Mouse (Mus musculus) neural tube, embryonic 13.5 days (tissue): Measurements from ENCODE around the gene Ank2. TPM values are rescaled to one million over a fixed set of nuclear protein-coding genes. Genes with fewer than 3 reads are reported as not detected.
"Not testable (repeated sequence)": the region's sequence is repeated elsewhere in the genome, so short reads cannot be mapped to it uniquely, and the experiment has no call there.

Experiments used
- ATAC-seq: fragments of 200-750 bp; cut with Nextera tagmentation; 2 replicates; pipeline ENCODE4 v1.8.0; 2017; ENCODE audit warnings: low read depth, mild to moderate bottlenecking, moderate TSS enrichment, moderate library complexity
- H3K27ac ChIP-seq: fragments of 300-500 bp; sonication (generic); replicated peaks from 2 replicates; pipeline ENCODE4 v1.5.1; 2015; ENCODE audit warnings: moderate library complexity, mild to moderate bottlenecking, inconsistent platforms
- H3K27me3 ChIP-seq: fragments of 300-500 bp; sonication (generic); 2 replicates; pipeline ENCODE4 v1.6.1; 2015; ENCODE audit warnings: mild to moderate bottlenecking, inconsistent platforms
- H3K36me3 ChIP-seq: fragments of 300-500 bp; sonication (generic); 2 replicates; pipeline ENCODE4 v1.6.1; 2015; ENCODE audit warnings: mild to moderate bottlenecking, inconsistent platforms
- H3K4me1 ChIP-seq: fragments of 300-500 bp; sonication (generic); replicated peaks from 2 replicates; pipeline ENCODE4 v1.6.1; 2015; ENCODE audit warnings: inconsistent platforms
- H3K4me2 ChIP-seq: fragments of 300-500 bp; sonication (generic); 2 replicates; pipeline ENCODE4 v1.6.1; 2015; ENCODE audit warnings: inconsistent platforms, mild to moderate bottlenecking, moderate library complexity
- H3K4me3 ChIP-seq: fragments of 300-500 bp; sonication (generic); 2 replicates; pipeline ENCODE4 v1.5.1; 2015; ENCODE audit warnings: mild to moderate bottlenecking, inconsistent platforms
- H3K9ac ChIP-seq: fragments of 300-500 bp; sonication (generic); 2 replicates; pipeline ENCODE4 v1.6.1; 2015; ENCODE audit warnings: moderate library complexity, mild to moderate bottlenecking, inconsistent platforms
- H3K9me3 ChIP-seq: fragments of 300-500 bp; sonication (generic); 2 replicates; pipeline ENCODE4 v1.6.1; 2016; ENCODE audit warnings: inconsistent platforms
- WGBS: fragments of 180-500 bp; shearing (Covaris S2); methylation state at CpG from one replicate; pipeline ENCODE4 v1.1.7; 2015; 5-methylcytosine and 5-hydroxymethylcytosine counted together
- polyA plus RNA-seq: library from polyadenylated mRNA; unstranded; fragments of >200 nt; fragmentation: Nextera tagmentation; extraction: Ambion mirVana; gene quantifications from 2 replicates; pipeline ENCODE4 v1.2.1, GENCODE M21; 2015

The Ank2 gene
- polyA plus RNA-seq, 1 experiment from 2014 or later = 119 TPM

- 91% methylated on average over 8 of the region's 8 CpGs for WGBS
- no peak overlapping the region for H3K4me3 ChIP-seq
- H3K9me3 ChIP-seq = no peaks in the 10 kb centered on the region
- 0 out of 2 replicates have a peak, but pooled peaks cover 3% of the 10 kb centered on the region for H3K4me1 ChIP-seq
- H3K9ac ChIP-seq = no peak overlapping the region
- ATAC-seq = no peak
- no peaks in the 10 kb centered on the region for H3K27me3 ChIP-seq
- H3K4me2 ChIP-seq = no peak overlapping the region
- H3K27ac ChIP-seq = no peak overlapping the region
- no peaks in the 10 kb centered on the region for H3K36me3 ChIP-seq
Observed at GRCm38 (mm10) chr3:127326355-127326754, 172.8 kb downstream of the Ank2 start.

DNA sequence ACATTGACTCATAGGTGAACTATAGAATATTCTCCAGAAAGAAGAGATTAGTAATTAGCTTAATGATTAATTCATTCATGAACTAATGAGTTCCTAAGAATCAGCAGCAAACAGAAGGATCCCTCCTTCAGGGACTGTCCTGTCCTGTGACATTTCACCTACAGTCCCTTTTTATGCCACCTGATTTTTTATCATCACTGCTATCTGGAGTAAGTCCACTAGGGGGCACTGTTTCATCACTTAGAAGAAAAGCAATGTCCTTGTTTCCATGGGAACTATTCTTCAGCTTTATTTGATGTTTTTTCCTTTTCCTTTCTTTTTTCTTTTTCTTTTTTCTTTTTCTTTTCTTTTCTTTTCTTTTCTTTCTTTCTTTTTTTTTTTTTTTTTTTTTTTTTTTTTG is 176.3 kb downstream of the Ank2 start:
- Histone ChIP-seq H3K9me3 (no peaks in the 10 kb centered on the region), H3K36me3 (no peaks in the 10 kb centered on the region), H3K9ac (no peak overlapping the region), H3K4me3 (no peak overlapping the region), H3K4me1 (no peaks in the 10 kb centered on the region), H3K27ac (no peak overlapping the region), H3K4me2 (no peak overlapping the region), H3K27me3 (no peaks in the 10 kb centered on the region)
- ATAC-seq = no peak

DNA sequence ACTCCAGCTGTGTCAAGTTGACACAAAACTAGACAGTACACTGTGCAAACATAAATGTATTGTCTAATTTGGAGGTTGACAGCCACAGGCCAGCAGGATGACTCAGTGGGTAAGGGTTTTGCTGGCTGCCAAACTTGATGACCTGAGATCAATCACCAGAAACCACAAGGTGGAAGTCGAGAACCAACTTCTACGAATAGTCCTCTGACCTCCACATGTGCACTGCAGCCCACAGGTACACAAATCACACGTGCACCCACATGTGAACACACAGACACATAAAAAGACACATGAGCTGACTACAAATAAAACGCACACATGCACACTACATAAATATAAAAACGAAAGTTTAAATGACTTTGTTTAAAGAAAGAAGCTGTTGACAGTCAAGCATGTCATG is 177.5 kb downstream of the Ank2 start:
- no peaks in the 10 kb centered on the region for H3K27me3 ChIP-seq
- no peak overlapping the region for H3K4me2 ChIP-seq
- H3K4me1 ChIP-seq = peaks cover 5% of the 10 kb centered on the region; the same call in 1 of the 2 replicates
- WGBS = 83% methylated on average over 5 of the region's 5 CpGs
- H3K36me3 ChIP-seq = no peaks in the 10 kb centered on the region
- ATAC-seq = no peak
- no peak overlapping the region for H3K4me3 ChIP-seq
- no peaks in the 10 kb centered on the region for H3K9me3 ChIP-seq
- no peak overlapping the region for H3K27ac ChIP-seq
- no peak overlapping the region for H3K9ac ChIP-seq

DNA sequence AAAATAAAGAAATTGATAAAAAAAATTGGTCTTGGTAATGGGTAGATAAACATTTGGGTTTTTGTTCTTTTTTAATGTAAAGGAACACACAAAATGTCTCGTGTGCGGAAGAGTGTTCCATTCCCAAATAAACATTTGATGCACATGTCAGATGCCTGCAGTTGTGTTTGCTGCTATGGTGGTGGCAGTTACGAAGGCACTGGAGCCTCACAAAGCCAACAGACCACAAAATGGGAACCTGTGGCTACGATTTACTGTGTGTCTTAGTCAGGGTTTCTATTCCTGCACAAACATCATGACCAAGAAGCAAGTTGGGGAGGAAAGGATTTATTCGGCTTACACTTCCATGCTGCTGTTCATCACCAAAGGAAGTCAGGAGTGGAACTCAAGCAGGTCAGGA is 178.1 kb downstream of the Ank2 start:
- H3K36me3 ChIP-seq, H3K4me2 ChIP-seq: not testable (repeated sequence)

DNA sequence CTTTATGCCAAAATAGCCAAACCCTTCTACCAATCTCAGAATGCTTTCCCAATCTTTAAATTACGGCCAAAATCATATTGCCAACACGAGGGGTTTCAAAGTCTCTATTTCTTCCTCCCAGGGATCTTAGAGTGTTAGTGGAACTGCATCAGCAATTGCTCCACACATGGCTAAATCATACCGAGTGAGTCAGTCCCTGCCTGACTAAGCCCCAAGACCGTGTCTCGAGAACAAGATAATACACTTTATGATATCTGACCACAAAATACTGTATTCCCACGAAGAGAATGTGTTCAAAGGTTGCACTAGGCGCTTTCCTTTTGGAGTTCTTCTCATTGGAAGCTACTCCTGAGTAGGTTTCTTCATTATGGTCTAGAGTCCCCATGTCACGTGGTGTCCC is 178.8 kb downstream of the Ank2 start:
- H3K36me3 ChIP-seq = no peaks in the 10 kb centered on the region
- H3K4me3 ChIP-seq = no peak overlapping the region
- peaks cover 10% of the 10 kb centered on the region for H3K4me1 ChIP-seq
- H3K4me2 ChIP-seq = no peak overlapping the region
- H3K27ac ChIP-seq = no peak overlapping the region
- WGBS = 92% methylated on average over 8 of the region's 8 CpGs
- no peak for ATAC-seq
- H3K9ac ChIP-seq = no peak overlapping the region
- H3K9me3 ChIP-seq = no peaks in the 10 kb centered on the region
- H3K27me3 ChIP-seq = no peaks in the 10 kb centered on the region

More for the DNA sequence above, 178.1 kb downstream of the Ank2 start:
- not testable (repeated sequence) for H3K27ac ChIP-seq, H3K27me3 ChIP-seq, H3K4me3 ChIP-seq, ATAC-seq, H3K4me1 ChIP-seq, H3K9me3 ChIP-seq, H3K9ac ChIP-seq
- 87% methylated on average over 5 of the region's 5 CpGs for WGBS

GRCm38 (mm10) chr3:127317641-127318040 is 181.5 kb downstream of the Ank2 start:
- Histone ChIP-seq H3K36me3 (no peaks in the 10 kb centered on the region), H3K4me3 (no peak overlapping the region), H3K9me3 (no peaks in the 10 kb centered on the region), H3K27me3 (no peaks in the 10 kb centered on the region), H3K9ac (no peak overlapping the region), H3K4me2 (no peak overlapping the region), H3K4me1 (peaks cover 10% of the 10 kb centered on the region), H3K27ac (no peak overlapping the region)
- WGBS = 57% methylated on average over 6 of the region's 6 CpGs
- ATAC-seq = no peak

DNA sequence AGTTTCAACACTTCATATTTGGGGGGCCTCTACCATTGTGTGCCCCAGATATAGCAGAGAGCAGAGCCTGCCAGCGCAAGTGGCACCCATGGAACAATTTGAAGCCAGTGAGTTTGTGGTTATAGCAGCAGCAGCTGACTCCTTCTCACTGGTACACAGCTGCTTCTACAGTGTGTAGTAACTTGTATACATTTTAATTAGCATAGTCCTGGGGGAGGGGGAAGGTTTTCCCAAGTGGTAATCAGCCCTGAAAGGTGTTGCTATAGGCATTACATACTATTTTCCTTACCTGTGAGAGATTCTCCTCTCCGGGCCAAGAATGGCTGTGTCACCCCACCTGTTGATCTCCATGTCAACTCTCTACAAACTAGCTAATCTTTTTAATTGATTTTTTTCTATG is 182.4 kb downstream of the Ank2 start:
- 96% methylated on average over 2 of the region's 2 CpGs for WGBS
- no peak for ATAC-seq
- Histone ChIP-seq H3K27me3 (no peaks in the 10 kb centered on the region), H3K4me2 (no peak overlapping the region), H3K4me1 (peaks cover 11% of the 10 kb centered on the region), H3K4me3 (no peak overlapping the region), H3K9me3 (no peaks in the 10 kb centered on the region), H3K27ac (no peak overlapping the region), H3K9ac (no peak overlapping the region), H3K36me3 (no peaks in the 10 kb centered on the region)

DNA sequence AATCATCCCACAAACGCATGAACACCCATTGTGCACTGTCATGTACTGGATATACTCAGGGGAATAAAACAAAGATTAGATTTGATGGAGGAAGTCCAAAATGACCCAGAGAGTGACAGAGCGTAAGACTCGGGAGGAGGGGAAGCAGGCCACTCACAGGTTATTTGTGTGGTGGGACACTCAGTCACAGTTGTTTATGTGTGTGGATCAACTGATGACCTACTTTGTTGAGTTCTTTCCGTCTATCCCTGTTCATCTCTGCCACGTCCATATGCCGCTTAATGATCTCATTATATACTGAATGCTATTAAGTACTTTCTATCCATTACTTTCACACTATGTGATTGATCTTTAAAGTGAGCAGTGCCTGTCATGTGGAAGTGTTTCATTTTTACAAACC is 187.6 kb downstream of the Ank2 start:
- Histone ChIP-seq H3K9ac (no peak overlapping the region), H3K4me3 (no peak overlapping the region), H3K9me3 (no peaks in the 10 kb centered on the region), H3K27ac (no peak overlapping the region), H3K36me3 (0 out of 2 replicates have a peak, but pooled peaks cover 4% of the 10 kb centered on the region), H3K27me3 (no peaks in the 10 kb centered on the region), H3K4me2 (no peak overlapping the region), H3K4me1 (peaks cover 12% of the 10 kb centered on the region; the same call in 1 of the 2 replicates)
- 60% methylated on average over 6 of the region's 6 CpGs for WGBS
- ATAC-seq = no peak

GRCm38 (mm10) chr3:127310079-127310478 is 189.1 kb downstream of the Ank2 start:
- H3K9ac ChIP-seq = no peak overlapping the region
- no peak overlapping the region for H3K4me2 ChIP-seq
- 0 out of 2 replicates have a peak, but pooled peaks cover 4% of the 10 kb centered on the region for H3K36me3 ChIP-seq
- no peaks in the 10 kb centered on the region for H3K9me3 ChIP-seq
- H3K4me1 ChIP-seq = 0 out of 2 replicates have a peak, but pooled peaks cover 6% of the 10 kb centered on the region
- H3K27me3 ChIP-seq = no peaks in the 10 kb centered on the region
- WGBS = 86% methylated on average over 3 of the region's 3 CpGs
- ATAC-seq = no peak
- no peak overlapping the region for H3K27ac ChIP-seq
- H3K4me3 ChIP-seq = no peak overlapping the region

GRCm38 (mm10) chr3:127303957-127304553 is 195.1 kb downstream of the Ank2 start:
- no peak overlapping the region for H3K4me3 ChIP-seq
- H3K9ac ChIP-seq = no peak overlapping the region
- H3K9me3 ChIP-seq = no peaks in the 10 kb centered on the region
- H3K36me3 ChIP-seq = 0 out of 2 replicates have a peak, but pooled peaks cover 4% of the 10 kb centered on the region
- peaks cover 41% of the 10 kb centered on the region for H3K4me1 ChIP-seq
- WGBS = 15% methylated on average over 6 of the region's 6 CpGs
- H3K27ac ChIP-seq = peak overlapping the region; percentile 54
- peak; percentile 60 for ATAC-seq
- H3K4me2 ChIP-seq = no peak overlapping the region
- H3K27me3 ChIP-seq = no peaks in the 10 kb centered on the region

GRCm38 (mm10) chr3:127303041-127303440 is 196.1 kb downstream of the Ank2 start:
- ATAC-seq = no peak
- Histone ChIP-seq H3K36me3 (0 out of 2 replicates have a peak, but pooled peaks cover 4% of the 10 kb centered on the region), H3K9ac (no peak overlapping the region), H3K4me1 (peaks cover 41% of the 10 kb centered on the region), H3K4me2 (no peak overlapping the region), H3K9me3 (no peaks in the 10 kb centered on the region), H3K4me3 (no peak overlapping the region), H3K27ac (no peak overlapping the region), H3K27me3 (no peaks in the 10 kb centered on the region)
- WGBS = 72% methylated on average over 4 of the region's 4 CpGs

DNA sequence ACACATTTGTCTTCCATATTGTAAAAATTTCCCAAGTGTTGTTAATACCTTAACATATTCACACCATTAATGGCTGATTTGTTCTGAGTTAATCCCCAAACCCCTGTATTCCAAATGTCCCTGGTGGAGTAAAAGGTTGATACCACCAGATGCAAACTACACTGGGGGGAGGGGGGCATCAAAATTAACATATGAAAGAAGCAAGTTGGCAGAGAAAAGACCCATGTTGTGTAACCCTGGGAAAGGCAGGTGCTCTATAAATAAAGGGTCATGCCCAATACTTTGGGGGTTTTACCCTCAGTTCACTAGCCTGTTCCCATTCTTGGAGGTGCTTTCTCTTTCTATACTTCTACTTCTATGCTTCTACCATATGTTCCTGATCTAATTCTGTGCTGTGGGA is 198.4 kb downstream of the Ank2 start:
- Histone ChIP-seq H3K4me2 (no peak overlapping the region), H3K9ac (no peak overlapping the region), H3K27ac (0 out of 2 replicates have a peak overlapping the region, but pooled peaks have one; percentile 33), H3K27me3 (no peaks in the 10 kb centered on the region), H3K4me3 (no peak overlapping the region), H3K9me3 (no peaks in the 10 kb centered on the region), H3K36me3 (no peaks in the 10 kb centered on the region), H3K4me1 (peaks cover 51% of the 10 kb centered on the region)
- ATAC-seq = no peak

- Histone ChIP-seq H3K27ac (no peak overlapping the region), H3K36me3 (no peaks in the 10 kb centered on the region), H3K4me2 (no peak overlapping the region), H3K4me1 (peaks cover 50% of the 10 kb centered on the region), H3K27me3 (no peaks in the 10 kb centered on the region), H3K9ac (no peak overlapping the region), H3K4me3 (no peak overlapping the region), H3K9me3 (no peaks in the 10 kb centered on the region)
- WGBS = 81% methylated on average over 6 of the region's 6 CpGs
- no peak for ATAC-seq
Observed at GRCm38 (mm10) chr3:127295921-127296320, 203.2 kb downstream of the Ank2 start.
